In genomic region chr4:128489521-128490100, GRCm38 (mm10) we compare ENCODE assay signal across 25 mouse cellular contexts.
DNase-seq lines count a peak whose midpoint lies in the region; ATAC-seq lines count a peak whose summit lies in the region.
"Had no signal": no experiment of that assay in that cellular context is flagged by ENCODE, and none has a peak within 500 bp of the region (broad histone marks: within the 10 kb centered on the region; RNA-seq: fewer than 3 reads in every experiment).

No protein-coding gene starts in this region.

- no peak overlapping the region for H3K4me2 ChIP-seq in hindbrain, embryonic 13.5 days
- H3K4me2 ChIP-seq in hindbrain, embryonic 16.5 days (ENCODE audit: low read length): no peak overlapping the region
- H3K4me2 ChIP-seq: forebrain, embryonic 15.5 days; hindbrain, embryonic 14.5 days; intestine, embryonic 15.5 days; liver, embryonic 15.5 days; lung, embryonic 15.5 days; neural tube, embryonic 12.5 days had no signal

- no peak for ATAC-seq in hindbrain, embryonic 13.5 days (ENCODE audit: low FRiP score)
- ATAC-seq in hindbrain, embryonic 16.5 days: no peak
- ATAC-seq in megakaryocyte, adult 5-6 weeks (ENCODE audit: poor library complexity, severe bottlenecking): no peak
- ATAC-seq: forebrain, embryonic 15.5 days; intestine, embryonic 15.5 days had no signal

- no peaks in the 10 kb centered on the region for H3K27me3 ChIP-seq in hindbrain, embryonic 13.5 days
- no peaks in the 10 kb centered on the region for H3K27me3 ChIP-seq in hindbrain, embryonic 16.5 days (replicated peaks; ENCODE audit: control insufficient read depth, insufficient read depth, low read length)
- peaks cover 6% of the 10 kb centered on the region for H3K27me3 ChIP-seq in megakaryocyte, embryonic 14.5 days (replicated peaks)
- H3K27me3 ChIP-seq: forebrain, embryonic 15.5 days; intestine, embryonic 15.5 days; liver, embryonic 15.5 days; lung, embryonic 15.5 days; neural tube, embryonic 12.5 days had no signal

- peaks cover 13% of the 10 kb centered on the region for H3K4me1 ChIP-seq in hindbrain, embryonic 13.5 days (replicated peaks)
- H3K4me1 ChIP-seq in hindbrain, embryonic 16.5 days (ENCODE audit: control insufficient read depth, insufficient read depth, low read depth, low read length): peaks cover 5% of the 10 kb centered on the region
- no peaks in the 10 kb centered on the region for H3K4me1 ChIP-seq in megakaryocyte, embryonic 14.5 days
- H3K4me1 ChIP-seq: intestine, embryonic 15.5 days; limb, embryonic 10.5 days; liver, embryonic 15.5 days; lung, embryonic 15.5 days had no signal

- peak overlapping the region; percentile 8; the same call in 1 of the 2 replicates for H3K27ac ChIP-seq in hindbrain, embryonic 13.5 days
- H3K27ac ChIP-seq in hindbrain, embryonic 16.5 days (ENCODE audit: low read depth, low read length): no peak overlapping the region
- H3K27ac ChIP-seq: forebrain, embryonic 15.5 days; hindbrain, embryonic 14.5 days; intestine, embryonic 15.5 days; limb, embryonic 10.5 days; liver, embryonic 15.5 days; lung, embryonic 15.5 days; neural tube, embryonic 12.5 days had no signal

- peaks cover 43% of the 10 kb centered on the region for H3K36me3 ChIP-seq in hindbrain, embryonic 13.5 days
- H3K36me3 ChIP-seq in hindbrain, embryonic 16.5 days (ENCODE audit: control insufficient read depth, insufficient read depth, low read length): peaks cover 12% of the 10 kb centered on the region
- H3K36me3 ChIP-seq in megakaryocyte, embryonic 14.5 days (replicated peaks; ENCODE audit: low read length): no peaks in the 10 kb centered on the region
- H3K36me3 ChIP-seq: intestine, embryonic 15.5 days; limb, embryonic 10.5 days; liver, embryonic 15.5 days; lung, embryonic 15.5 days; neural tube, embryonic 12.5 days had no signal

- H3K9me3 ChIP-seq in hindbrain, embryonic 13.5 days: no peaks in the 10 kb centered on the region
- no peaks in the 10 kb centered on the region for H3K9me3 ChIP-seq in hindbrain, embryonic 16.5 days (ENCODE audit: control insufficient read depth, low read length)
- no peaks in the 10 kb centered on the region for H3K9me3 ChIP-seq in megakaryocyte, embryonic 14.5 days
- H3K9me3 ChIP-seq: forebrain, embryonic 15.5 days; intestine, embryonic 15.5 days; limb, embryonic 10.5 days; liver, embryonic 15.5 days; lung, embryonic 15.5 days; neural tube, embryonic 12.5 days had no signal

- WGBS in hindbrain, embryonic 13.5 days: 76% methylated on average over 11 of the region's 11 CpGs
- WGBS in hindbrain, embryonic 16.5 days: 65% methylated on average over 11 of the region's 11 CpGs

- H3K4me3 ChIP-seq in hindbrain, embryonic 13.5 days: no peak overlapping the region
- no peak overlapping the region for H3K4me3 ChIP-seq in hindbrain, embryonic 16.5 days (ENCODE audit: low read length)
- H3K4me3 ChIP-seq in megakaryocyte, embryonic 14.5 days (replicated peaks): peak overlapping the region; percentile 34
- H3K4me3 ChIP-seq: forebrain, embryonic 15.5 days; intestine, embryonic 15.5 days; limb, embryonic 10.5 days; liver, embryonic 15.5 days; lung, embryonic 15.5 days; neural tube, embryonic 12.5 days had no signal

- DNase-seq in adrenal gland, postnatal 10 days: peak; percentile 7
- no peak for DNase-seq in adrenal gland, postnatal 25 days
- peak; percentile 37 to 41 for DNase-seq in right cerebral cortex, adult 2 months (ENCODE audit: low spot score in 2 of 2)
- no peak for DNase-seq in right cerebral cortex, postnatal 10 days (ENCODE audit: low spot score in 2 of 2)
- DNase-seq: adrenal gland, postnatal 14 days; cerebellum, adult 11 months; cerebellum, postnatal 36 days; embryo, embryonic 11 days; gastrocnemius, postnatal 36 days; kidney, adult 8-10 months; kidney, postnatal 10 days; liver; lung, postnatal 36 days; thymus, postnatal 14 days had no signal

- no peak overlapping the region for H3K9ac ChIP-seq in hindbrain, embryonic 13.5 days
- no peak overlapping the region for H3K9ac ChIP-seq in hindbrain, embryonic 16.5 days (ENCODE audit: low read depth, low read length)
- H3K9ac ChIP-seq: forebrain, embryonic 15.5 days; hindbrain, embryonic 14.5 days; intestine, embryonic 15.5 days; liver, embryonic 15.5 days; lung, embryonic 15.5 days; neural tube, embryonic 12.5 days had no signal

Comparison
In these comparisons a context has a peak if more than half of its experiments do, and no peak if none do; other contexts are left out.
1. DNase-seq: peak in adrenal gland, postnatal 10 days (single experiment) and right cerebral cortex, adult 2 months (2 of 2); none in adrenal gland, postnatal 25 days (single experiment) and right cerebral cortex, postnatal 10 days (0 of 2).